Mouse (Mus musculus): ENCODE data around the gene Prickle3.

The Prickle3 gene

GRCm38 (mm10) chrX:7657221-7657639 is at the start of gene Prickle3:
Prickle3 (plus strand) TSS chrX:7657260.
- DNase-seq (ENCODE audit: low read depth, low spot score): peak; percentile 30

- DNase-seq (ENCODE audit: low read depth, low spot score): no peak
These were observed 47.0 kb upstream of the Prickle3 start for GRCm38 (mm10) chrX:7610035-7610434.

- peak; percentile 13 for DNase-seq (ENCODE audit: low read depth, low spot score)
These were observed 46.4 kb upstream of the Prickle3 start for GRCm38 (mm10) chrX:7610536-7611258.

GRCm38 (mm10) chrX:7617889-7618551 is 39.0 kb upstream of the Prickle3 start:
- no peak for DNase-seq (ENCODE audit: low read depth, low spot score)

- no peak for DNase-seq (ENCODE audit: low read depth, low spot score)
These were observed 24.5 kb upstream of the Prickle3 start for GRCm38 (mm10) chrX:7632560-7632959.

GRCm38 (mm10) chrX:7635101-7635500 is 22.0 kb upstream of the Prickle3 start:
- DNase-seq (ENCODE audit: low read depth, low spot score): no peak

- DNase-seq (ENCODE audit: low read depth, low spot score): peak; percentile 90
These were observed 18.5 kb upstream of the Prickle3 start, which contains the start of gene Syp for GRCm38 (mm10) chrX:7638401-7639091. Syp (plus strand) TSS chrX:7638471.

- no peak for DNase-seq (ENCODE audit: low read depth, low spot score)
These were observed 17.3 kb upstream of the Prickle3 start for GRCm38 (mm10) chrX:7639536-7640325.

GRCm38 (mm10) chrX:7640785-7641184 is 16.3 kb upstream of the Prickle3 start:
- peak; percentile 25 for DNase-seq (ENCODE audit: low read depth, low spot score)

- peak; percentile 78 for DNase-seq (ENCODE audit: low read depth, low spot score)
These were observed 11.7 kb upstream of the Prickle3 start for GRCm38 (mm10) chrX:7645349-7645748.

- DNase-seq (ENCODE audit: low read depth, low spot score): peak; percentile 97
These were observed 8.3 kb upstream of the Prickle3 start for GRCm38 (mm10) chrX:7648671-7649304.

GRCm38 (mm10) chrX:7658031-7658784 is 1.1 kb downstream of the Prickle3 start:
- peak; percentile 31 for DNase-seq (ENCODE audit: low read depth, low spot score)

- DNase-seq (ENCODE audit: low read depth, low spot score): peak; percentile 25
These were observed 1.9 kb downstream of the Prickle3 start for GRCm38 (mm10) chrX:7658785-7659589.

GRCm38 (mm10) chrX:7661086-7661485 is 4.0 kb downstream of the Prickle3 start:
- no peak for DNase-seq (ENCODE audit: low read depth, low spot score)

- DNase-seq (ENCODE audit: low read depth, low spot score): no peak
These were observed 5.9 kb downstream of the Prickle3 start for GRCm38 (mm10) chrX:7662936-7663335.

GRCm38 (mm10) chrX:7664791-7665190 is 7.7 kb downstream of the Prickle3 start:
- DNase-seq (ENCODE audit: low read depth, low spot score): no peak

- peak; percentile 25 for DNase-seq (ENCODE audit: low read depth, low spot score)
These were observed 8.9 kb downstream of the Prickle3 start for GRCm38 (mm10) chrX:7665739-7666502.

GRCm38 (mm10) chrX:7670390-7670881 is 13.4 kb downstream of the Prickle3 start:
- DNase-seq (ENCODE audit: low read depth, low spot score): peak; percentile 75
